Mouse (Mus musculus) R1 (cell line): ENCODE measurements at regions not wholly inside any gene's neighbourhood (a gene's known extent, or its start where the extent isn't known, plus 50 kb on each side); places are given as distances from the start of the nearest gene placed in this dataset.

Experiments
- DNase-seq: peaks from one replicate; pipeline ENCODE4 v3.0.0-alpha.2; 2018; ENCODE audit warnings: low read depth, low spot score

DNA sequence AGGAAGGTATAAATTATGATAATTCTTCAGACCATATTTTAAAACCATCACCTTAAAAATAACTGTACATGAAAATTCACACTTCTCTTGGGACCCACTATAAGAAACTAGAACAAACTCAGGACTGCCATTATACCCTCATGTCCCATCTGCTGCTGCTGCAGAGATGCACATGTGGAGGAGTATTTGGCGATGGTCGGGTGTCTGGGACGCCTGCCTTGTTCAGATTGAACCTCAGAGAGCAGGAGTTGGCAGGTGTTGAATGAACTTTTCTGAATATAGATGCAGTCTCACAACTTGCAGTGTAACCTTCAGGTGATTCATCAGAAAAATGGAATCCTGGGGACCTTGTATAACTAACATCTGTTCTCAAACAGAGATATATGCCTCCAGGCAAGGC, 1338.0 kb downstream of the Slc22a22 start:
- no peak for DNase-seq

GRCm38 (mm10) chr15:56136420-56136970, 1340.9 kb downstream of the Slc22a22 start:
- no peak for DNase-seq

- DNase-seq = no peak
Measured at GRCm38 (mm10) chr15:56128029-56128428, 1349.4 kb downstream of the Slc22a22 start.

DNA sequence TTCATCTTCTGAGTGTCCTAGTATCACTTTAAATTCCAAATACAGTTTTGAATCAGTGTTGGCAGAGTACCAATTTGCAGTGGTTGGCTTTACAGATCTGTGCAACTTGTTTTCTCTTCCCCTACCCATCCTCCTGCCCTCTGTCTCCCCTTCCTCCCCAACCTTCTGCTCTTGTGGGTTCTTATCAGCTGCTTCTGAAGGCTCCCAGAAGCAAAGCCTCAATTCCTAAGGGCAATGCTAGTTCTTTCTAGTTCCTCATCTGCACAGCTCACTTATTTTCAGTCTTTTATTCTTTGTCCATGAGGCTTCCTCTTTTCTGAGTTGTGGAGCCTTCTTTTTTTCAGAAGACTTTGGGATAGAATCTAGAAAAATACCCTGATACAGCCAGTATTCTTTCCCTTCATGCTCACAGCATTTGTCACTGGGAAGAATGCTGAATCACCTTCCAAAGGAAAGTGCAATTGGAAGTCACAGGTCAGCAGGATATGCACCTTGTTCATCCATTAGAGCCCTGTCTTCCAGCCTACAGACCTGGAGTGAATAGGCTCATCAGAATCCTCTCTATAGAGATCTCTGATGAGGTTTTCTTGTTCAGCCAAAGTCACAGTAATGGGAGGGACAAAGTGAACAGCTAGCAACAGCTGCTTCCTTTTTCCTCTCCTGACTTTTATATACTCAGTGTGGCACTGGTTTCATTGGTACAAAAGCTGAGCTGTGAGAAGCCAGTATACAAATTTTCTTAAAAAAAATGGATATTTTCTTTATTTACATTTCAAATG, 1357.9 kb downstream of the Slc22a22 start:
- no peak for DNase-seq

DNA sequence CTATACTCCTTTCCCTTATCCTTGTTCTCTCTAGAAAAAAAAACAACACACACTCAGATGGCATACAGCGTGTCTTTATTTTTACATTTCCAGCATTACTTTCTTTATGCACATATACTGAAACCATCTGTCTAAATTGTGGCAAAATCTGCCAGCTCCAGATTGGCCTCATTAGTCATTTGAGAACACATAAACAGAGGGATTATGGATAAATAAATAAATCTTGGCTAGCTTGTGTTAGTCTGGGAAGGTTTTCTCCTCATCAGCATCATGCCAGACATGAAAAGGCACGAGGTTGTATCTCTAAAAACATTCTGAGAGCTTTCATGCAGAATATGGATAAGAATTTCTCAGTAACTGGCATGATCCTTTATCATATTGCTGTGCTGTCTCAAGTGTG, 1369.1 kb downstream of the Slc22a22 start:
- DNase-seq = no peak

GRCm38 (mm10) chr15:56107719-56108118, 1369.7 kb downstream of the Slc22a22 start:
- no peak for DNase-seq

DNA sequence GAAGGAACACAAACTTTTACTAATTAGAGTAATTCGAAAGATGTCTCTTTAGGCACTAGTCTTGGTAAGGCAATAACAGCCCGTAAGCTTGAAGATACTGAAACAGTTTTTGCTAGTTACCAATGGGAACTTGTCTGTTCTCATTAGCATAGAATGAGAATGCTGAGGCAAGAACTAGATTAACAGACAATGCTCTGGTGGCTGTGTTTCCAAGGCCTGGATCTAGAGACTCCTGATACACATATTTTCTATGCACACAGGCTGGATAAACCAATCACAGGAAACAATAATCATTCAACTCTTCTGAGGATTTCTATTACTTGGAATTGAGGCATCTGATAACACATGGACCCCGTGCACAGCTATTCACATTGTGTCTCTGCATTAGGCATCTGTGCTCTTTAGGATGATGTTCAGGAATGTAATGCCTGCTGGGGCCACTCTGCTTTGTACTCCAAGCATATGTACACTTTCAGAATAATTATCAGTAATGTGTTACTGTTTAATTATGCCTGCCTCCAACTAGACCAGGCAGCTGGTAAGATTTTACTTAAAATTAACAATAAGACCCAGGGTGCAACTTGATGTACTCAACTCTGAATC, 1377.2 kb downstream of the Slc22a22 start:
- DNase-seq = no peak

- peak; percentile 6 for DNase-seq
Measured at GRCm38 (mm10) chr15:56077838-56078567, 1399.4 kb downstream of the Slc22a22 start.

GRCm38 (mm10) chr15:56077081-56077480, 1400.3 kb downstream of the Slc22a22 start:
- DNase-seq = no peak

GRCm38 (mm10) chr15:56076680-56077079, 1400.7 kb downstream of the Slc22a22 start:
- DNase-seq = no peak

DNA sequence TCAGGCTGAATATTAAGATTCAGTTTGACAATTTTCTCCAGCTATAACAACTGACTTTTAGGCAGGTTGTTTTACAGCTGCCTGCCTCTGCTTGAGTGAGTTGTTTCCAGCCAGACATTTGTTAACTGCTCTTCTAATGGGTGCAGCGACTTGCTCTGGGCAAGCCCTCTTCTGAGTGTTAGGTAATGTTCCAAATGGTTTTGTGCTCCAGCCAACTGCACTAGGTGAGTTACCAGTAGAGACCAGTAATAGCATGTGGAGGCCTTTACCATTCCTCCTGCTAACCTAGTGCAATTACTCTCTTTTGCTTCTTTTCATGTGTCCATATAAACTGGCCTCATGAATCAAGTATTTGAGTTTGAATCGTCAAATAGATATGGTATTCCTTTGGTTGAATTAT, 1407.9 kb downstream of the Slc22a22 start:
- DNase-seq = no peak

DNA sequence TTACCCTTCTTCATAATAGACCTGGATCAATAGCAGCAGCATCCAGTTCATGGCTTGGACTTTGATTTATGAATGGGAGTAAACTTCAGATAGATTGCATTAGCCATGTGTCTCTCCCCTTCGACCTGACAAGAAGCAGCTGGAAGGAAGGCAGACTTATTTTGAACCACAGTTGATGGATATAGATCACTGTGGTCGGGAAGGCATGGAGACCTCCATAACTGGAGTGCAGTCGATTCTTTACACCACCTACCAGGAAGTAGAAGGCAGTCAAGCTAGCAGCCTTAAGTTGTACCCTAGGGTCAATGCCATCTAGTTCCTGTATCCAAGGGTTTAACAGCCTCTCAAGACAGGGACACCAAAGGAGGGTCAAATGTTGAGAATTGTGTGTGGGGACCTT, 1410.2 kb downstream of the Slc22a22 start:
- DNase-seq = no peak

DNA sequence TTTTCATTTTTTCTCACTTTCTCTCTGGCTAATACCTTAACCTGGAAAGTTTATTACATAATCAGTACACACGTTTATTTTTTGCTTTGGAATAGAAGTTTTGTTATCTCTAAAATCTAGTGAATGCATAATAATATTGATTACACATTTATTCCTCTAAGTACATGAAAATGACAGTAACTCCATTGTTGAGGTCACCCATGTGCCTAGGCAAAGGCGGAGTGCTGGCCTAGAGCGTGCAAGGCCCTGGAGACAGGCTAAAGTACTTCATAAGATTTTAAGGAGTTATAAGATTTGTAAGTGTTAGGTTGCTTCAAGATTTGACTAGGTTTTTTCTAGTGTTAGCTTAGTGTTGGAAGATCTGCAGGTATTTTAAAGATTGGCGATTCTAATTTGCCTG, 1410.9 kb downstream of the Slc22a22 start:
- no peak for DNase-seq

DNA sequence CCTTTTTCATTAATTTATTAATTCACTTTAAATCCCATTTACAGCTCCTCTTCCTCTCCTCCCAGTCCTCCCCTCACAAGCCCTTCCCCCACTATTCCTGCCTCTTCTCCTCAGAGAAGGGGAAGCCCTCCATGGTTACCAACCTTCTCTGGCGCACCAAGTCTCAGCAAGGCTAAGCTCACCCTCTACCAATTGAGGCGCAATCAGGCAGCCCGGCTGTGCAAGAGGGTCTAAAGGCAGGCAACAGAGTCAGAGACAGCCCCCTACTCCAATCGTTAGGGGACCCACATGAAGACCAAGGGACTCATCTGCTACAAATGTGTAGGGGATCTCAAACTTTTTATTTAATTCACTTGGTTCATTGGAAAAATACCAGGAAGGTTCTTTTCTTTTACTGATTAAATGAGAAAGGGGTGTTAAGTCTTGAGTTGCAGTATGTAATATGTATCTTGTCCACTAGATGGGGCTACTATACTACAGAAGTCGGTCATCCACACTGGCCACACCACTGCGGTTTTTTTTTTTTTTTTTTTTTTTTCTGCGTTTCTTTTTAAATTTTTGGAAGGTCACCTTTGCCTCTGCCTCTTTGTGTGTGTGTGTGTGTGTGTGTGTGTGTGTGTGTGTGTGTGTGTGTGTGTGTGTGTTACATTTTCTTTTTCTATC, 1411.4 kb downstream of the Slc22a22 start:
- DNase-seq = peak; percentile 64

DNA sequence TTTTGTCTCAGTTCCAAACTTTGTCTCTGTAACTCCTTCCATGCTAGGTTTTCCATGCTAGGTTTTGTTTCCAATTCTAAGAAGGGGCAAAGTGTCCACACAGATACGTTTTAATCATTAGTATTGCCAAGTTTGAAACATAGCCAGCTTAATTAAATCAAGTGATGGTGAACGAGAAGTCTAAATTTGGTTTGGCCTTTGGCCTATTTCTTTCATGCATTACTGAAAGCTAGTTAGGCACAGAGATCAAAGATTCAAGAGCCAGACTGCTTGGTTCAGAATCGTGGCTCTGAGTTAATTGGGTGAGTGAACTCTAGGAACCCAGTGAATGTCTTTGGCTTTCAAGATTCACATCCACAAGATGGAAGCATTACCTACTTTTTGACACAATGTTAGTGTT, 1414.8 kb downstream of the Slc22a22 start:
- DNase-seq = no peak

DNA sequence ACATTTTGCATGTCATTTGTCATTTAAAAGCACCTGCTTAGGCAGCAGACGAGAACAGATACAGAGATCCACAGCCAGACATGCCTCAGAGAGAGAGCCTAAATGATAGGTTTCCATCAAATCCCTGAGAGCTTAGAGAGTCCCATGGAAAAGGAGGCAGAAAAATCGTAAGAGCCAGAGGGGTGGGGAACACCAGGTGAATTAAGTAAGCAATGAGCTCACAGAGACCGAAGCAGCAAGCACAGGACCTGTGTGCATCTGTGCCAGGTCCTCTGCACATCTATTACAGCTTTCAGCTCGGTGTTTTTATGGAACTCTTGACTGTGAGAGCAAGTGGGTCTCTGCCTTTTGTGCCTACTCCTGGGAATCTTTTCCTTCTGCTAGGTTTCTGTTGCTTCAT, 1416.1 kb downstream of the Slc22a22 start:
- DNase-seq = no peak

- no peak for DNase-seq
Measured at GRCm38 (mm10) chr15:56050716-56051115, 1426.7 kb downstream of the Slc22a22 start.

DNA sequence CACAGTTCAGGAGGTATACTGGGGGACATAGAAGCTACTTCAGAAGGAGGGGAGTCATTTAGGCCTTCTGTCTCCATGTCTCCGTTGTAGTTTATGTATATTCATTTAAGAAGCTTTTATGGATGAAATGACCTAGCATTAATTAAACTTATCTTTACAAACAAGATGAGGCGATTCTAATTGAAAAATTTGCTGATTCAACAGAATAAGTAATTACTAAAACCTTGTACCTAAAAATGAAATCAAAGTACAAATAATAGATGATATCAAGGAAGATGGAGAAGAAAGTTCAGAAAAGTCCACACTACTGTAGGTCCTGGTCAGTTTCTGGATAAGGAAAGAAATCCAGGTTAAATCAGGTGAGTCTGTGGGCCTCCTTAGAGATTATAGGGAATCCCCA, 1429.6 kb downstream of the Slc22a22 start:
- DNase-seq = no peak

- peak; percentile 71 for DNase-seq
Measured at GRCm38 (mm10) chr15:56046679-56047532, 1430.5 kb downstream of the Slc22a22 start.

DNA sequence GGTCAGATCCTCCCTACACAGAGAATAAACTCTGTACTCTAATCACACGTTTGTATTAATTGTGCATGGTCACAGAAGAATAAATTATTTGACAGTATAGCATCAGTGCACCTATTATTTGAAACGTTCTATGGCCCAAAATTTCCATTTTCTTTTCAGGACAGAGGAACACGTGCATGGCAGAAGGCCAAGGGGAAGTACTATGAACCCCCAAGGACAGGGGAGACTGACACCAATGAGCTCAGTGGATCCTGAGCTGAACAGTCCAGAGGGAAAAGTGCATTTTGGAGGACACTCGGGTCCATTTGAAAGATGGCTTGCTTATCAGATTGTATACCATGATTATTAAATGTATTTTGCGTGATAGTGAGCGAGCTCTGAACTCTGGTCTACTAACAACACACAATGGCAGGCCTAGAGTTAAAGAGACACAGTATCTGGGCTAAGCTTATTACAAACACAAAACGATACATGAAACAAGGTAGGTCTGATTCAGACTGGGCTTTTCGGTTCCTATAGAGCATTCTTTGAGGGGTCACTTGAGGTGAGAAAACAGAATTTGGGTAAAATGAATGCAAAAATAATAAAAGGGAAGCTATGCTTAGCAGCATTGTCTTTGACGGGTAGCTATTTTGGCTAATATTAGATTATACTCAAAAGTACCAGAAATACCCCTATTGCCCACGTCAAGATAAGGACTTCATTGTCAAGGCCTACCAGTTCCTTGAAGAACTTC, 1431.7 kb downstream of the Slc22a22 start:
- no peak for DNase-seq
